Mouse (Mus musculus) neural tube, embryonic 12.5 days (tissue): ENCODE results near the gene Slc25a35. TPM values are rescaled to one million over a fixed set of nuclear protein-coding genes. Genes with fewer than 3 reads are reported as not detected.
A peak's percentile ranks its signal among the peaks of the same experiment; 100 is the strongest.
"Not testable (repeated sequence)": the region's sequence is repeated elsewhere in the genome, so short reads cannot be mapped to it uniquely, and the experiment has no call there.

Source experiments
- ATAC-seq: fragments of 200-750 bp; cut with Nextera tagmentation; 2 replicates; pipeline ENCODE4 v1.8.0; 2017; ENCODE audit warnings: low read depth, mild to moderate bottlenecking, moderate TSS enrichment, moderate library complexity; ENCODE audit not compliant: low FRiP score
- H3K27ac ChIP-seq: fragments of 300-500 bp; sonication (generic); 2 replicates; pipeline ENCODE4 v1.5.1; 2016
- H3K27me3 ChIP-seq: fragments of 300-500 bp; sonication (generic); replicated peaks from 2 replicates; pipeline ENCODE4 v1.6.1; 2016; ENCODE audit warnings: mild to moderate bottlenecking
- H3K36me3 ChIP-seq: fragments of 300-500 bp; sonication (generic); 2 replicates; pipeline ENCODE4 v1.6.1; 2016; ENCODE audit warnings: mild to moderate bottlenecking
- H3K4me1 ChIP-seq: fragments of 300-500 bp; sonication (generic); 2 replicates; pipeline ENCODE4 v1.6.1; 2016
- H3K4me2 ChIP-seq: fragments of 300-500 bp; sonication (generic); replicated peaks from 2 replicates; pipeline ENCODE4 v1.6.1; 2016; ENCODE audit warnings: mild to moderate bottlenecking
- H3K4me3 ChIP-seq: fragments of 300-500 bp; sonication (generic); 2 replicates; pipeline ENCODE4 v1.5.1; 2016
- H3K9ac ChIP-seq: fragments of 300-500 bp; sonication (generic); 2 replicates; pipeline ENCODE4 v1.6.1; 2016; ENCODE audit warnings: mild to moderate bottlenecking
- H3K9me3 ChIP-seq: fragments of 300-500 bp; sonication (generic); 2 replicates; pipeline ENCODE4 v1.6.1; 2016; ENCODE audit warnings: mild to moderate bottlenecking
- WGBS: fragments of 180-500 bp; shearing (Covaris S2); methylation state at CpG from one replicate; pipeline ENCODE4 v1.1.7; 2016; 5-methylcytosine and 5-hydroxymethylcytosine counted together
- polyA plus RNA-seq: library from polyadenylated mRNA; unstranded; fragments of >200 nt; fragmentation: Nextera tagmentation; extraction: Ambion mirVana; gene quantifications from 2 replicates; pipeline ENCODE4 v1.2.1, GENCODE M21; 2016

Gene Slc25a35
- polyA plus RNA-seq, 1 experiment from 2014 or later = 2.5 TPM

- ATAC-seq = no peak
- Histone ChIP-seq H3K27me3 (no peaks in the 10 kb centered on the region), H3K4me1 (no peaks in the 10 kb centered on the region), H3K4me2 (no peak overlapping the region), H3K9me3 (no peaks in the 10 kb centered on the region), H3K27ac (no peak overlapping the region), H3K9ac (no peak overlapping the region), H3K4me3 (no peak overlapping the region), H3K36me3 (peaks cover 63% of the 10 kb centered on the region)
- WGBS = 94% methylated on average over 17 of the region's 17 CpGs
Measured at GRCm38 (mm10) chr11:68988341-68988740, 20.4 kb downstream of the Slc25a35 start.

- no peak overlapping the region for H3K4me2 ChIP-seq
- H3K9me3 ChIP-seq = no peaks in the 10 kb centered on the region
- H3K27me3 ChIP-seq = no peaks in the 10 kb centered on the region
- no peak overlapping the region for H3K9ac ChIP-seq
- H3K4me3 ChIP-seq = no peak overlapping the region
- H3K27ac ChIP-seq = no peak overlapping the region
- WGBS = 91% methylated on average over 7 of the region's 7 CpGs
- peaks cover 90% of the 10 kb centered on the region for H3K36me3 ChIP-seq
- no peak for ATAC-seq
- H3K4me1 ChIP-seq = no peaks in the 10 kb centered on the region
Measured at GRCm38 (mm10) chr11:68993122-68993521, 25.2 kb downstream of the Slc25a35 start.

GRCm38 (mm10) chr11:68994377-68994776, 26.4 kb downstream of the Slc25a35 start:
- Histone ChIP-seq H3K4me1 (no peaks in the 10 kb centered on the region), H3K4me2 (no peak overlapping the region), H3K4me3 (no peak overlapping the region), H3K27me3 (no peaks in the 10 kb centered on the region), H3K36me3 (peaks cover 94% of the 10 kb centered on the region), H3K27ac (no peak overlapping the region), H3K9me3 (no peaks in the 10 kb centered on the region), H3K9ac (no peak overlapping the region)
- ATAC-seq = no peak
- WGBS = 93% methylated on average over 3 of the region's 3 CpGs

GRCm38 (mm10) chr11:68997080-68997479, 29.1 kb downstream of the Slc25a35 start:
- no peak for ATAC-seq
- Histone ChIP-seq H3K9ac (no peak overlapping the region), H3K27me3 (no peaks in the 10 kb centered on the region), H3K4me2 (no peak overlapping the region), H3K27ac (no peak overlapping the region), H3K4me1 (no peaks in the 10 kb centered on the region), H3K36me3 (peaks cover 94% of the 10 kb centered on the region), H3K4me3 (no peak overlapping the region), H3K9me3 (no peaks in the 10 kb centered on the region)
- 95% methylated on average over 4 of the region's 4 CpGs for WGBS

GRCm38 (mm10) chr11:69002782-69003181, 34.9 kb downstream of the Slc25a35 start:
- not testable (repeated sequence) for H3K4me1 ChIP-seq, H3K27ac ChIP-seq, H3K4me3 ChIP-seq, H3K9me3 ChIP-seq, ATAC-seq, H3K9ac ChIP-seq, H3K27me3 ChIP-seq, H3K4me2 ChIP-seq
- peaks cover 55% of the 10 kb centered on the region for H3K36me3 ChIP-seq
- WGBS = 94% methylated on average over 4 of the region's 4 CpGs

GRCm38 (mm10) chr11:69003592-69003991, 35.7 kb downstream of the Slc25a35 start:
- Histone ChIP-seq H3K27me3 (no peaks in the 10 kb centered on the region), H3K36me3 (peaks cover 48% of the 10 kb centered on the region), H3K4me3 (no peak overlapping the region), H3K4me1 (peaks cover 9% of the 10 kb centered on the region), H3K27ac (no peak overlapping the region), H3K9me3 (no peaks in the 10 kb centered on the region), H3K4me2 (no peak overlapping the region), H3K9ac (no peak overlapping the region)
- ATAC-seq = no peak
- 69% methylated on average over 4 of the region's 4 CpGs for WGBS

- Histone ChIP-seq H3K4me1 (peaks cover 9% of the 10 kb centered on the region), H3K4me3 (no peak overlapping the region), H3K4me2 (no peak overlapping the region), H3K36me3 (peaks cover 32% of the 10 kb centered on the region), H3K9me3 (no peaks in the 10 kb centered on the region), H3K27me3 (no peaks in the 10 kb centered on the region), H3K27ac (no peak overlapping the region), H3K9ac (no peak overlapping the region)
- ATAC-seq = no peak
- 91% methylated on average over 7 of the region's 7 CpGs for WGBS
Measured at GRCm38 (mm10) chr11:69005193-69005592, 37.3 kb downstream of the Slc25a35 start.

- not testable (repeated sequence) for H3K9ac ChIP-seq, H3K4me3 ChIP-seq, H3K4me2 ChIP-seq, H3K9me3 ChIP-seq, H3K27ac ChIP-seq, H3K27me3 ChIP-seq, ATAC-seq
- Histone ChIP-seq H3K36me3 (peaks cover 18% of the 10 kb centered on the region), H3K4me1 (peaks cover 11% of the 10 kb centered on the region)
Measured at GRCm38 (mm10) chr11:69006575-69006974, 38.6 kb downstream of the Slc25a35 start.

- no peaks in the 10 kb centered on the region for H3K27me3 ChIP-seq
- H3K9ac ChIP-seq = peak within 1 kb of the TSS; percentile 46
- peaks cover 1% of the 10 kb centered on the region for H3K36me3 ChIP-seq
- H3K9me3 ChIP-seq = no peaks in the 10 kb centered on the region
- H3K4me2 ChIP-seq = peak within 1 kb of the TSS; percentile 55
- ATAC-seq = peak; percentile 70
- peaks cover 15% of the 10 kb centered on the region for H3K4me1 ChIP-seq
- no peak within 1 kb of the TSS for H3K27ac ChIP-seq
- 10% methylated on average over 38 of the region's 38 CpGs for WGBS
- peak within 1 kb of the TSS; percentile 56 for H3K4me3 ChIP-seq
Measured at GRCm38 (mm10) chr11:69008182-69009121, 40.5 kb downstream of the Slc25a35 start, which contains the start of gene Pfas. Gene Pfas (minus strand): TSS chr11:69008460.

GRCm38 (mm10) chr11:69009508-69009907, 41.6 kb downstream of the Slc25a35 start:
- Histone ChIP-seq H3K4me2 (no peak overlapping the region), H3K27me3 (no peaks in the 10 kb centered on the region), H3K36me3 (no peaks in the 10 kb centered on the region), H3K27ac (no peak overlapping the region), H3K4me3 (no peak overlapping the region), H3K9ac (no peak overlapping the region), H3K4me1 (peaks cover 15% of the 10 kb centered on the region), H3K9me3 (no peaks in the 10 kb centered on the region)
- WGBS = 98% methylated on average over 1 of the region's 1 CpGs
- no peak for ATAC-seq

- ATAC-seq = no peak
- Histone ChIP-seq H3K4me1 (peaks cover 15% of the 10 kb centered on the region), H3K4me2 (peak overlapping the region; percentile 70; the same call in 1 of the 2 replicates), H3K27ac (no peak overlapping the region), H3K4me3 (no peak overlapping the region), H3K27me3 (no peaks in the 10 kb centered on the region), H3K9ac (no peak overlapping the region), H3K9me3 (no peaks in the 10 kb centered on the region), H3K36me3 (no peaks in the 10 kb centered on the region)
- WGBS = 93% methylated on average over 15 of the region's 15 CpGs
Measured at GRCm38 (mm10) chr11:69010400-69011323, 42.7 kb downstream of the Slc25a35 start.

- 75% methylated on average over 2 of the region's 2 CpGs for WGBS
- not testable (repeated sequence) for H3K27ac ChIP-seq, H3K36me3 ChIP-seq, H3K27me3 ChIP-seq, H3K9me3 ChIP-seq, ATAC-seq, H3K9ac ChIP-seq
- H3K4me3 ChIP-seq = peak overlapping the region; percentile 46
- peaks cover 15% of the 10 kb centered on the region for H3K4me1 ChIP-seq
- peak overlapping the region; percentile 70 for H3K4me2 ChIP-seq
Measured at GRCm38 (mm10) chr11:69011445-69011844, 43.5 kb downstream of the Slc25a35 start.
